Mouse (Mus musculus): ENCODE data around the gene Add2. TPM values are rescaled to one million over a fixed set of nuclear protein-coding genes. Genes with fewer than 3 reads are reported as not detected.
"Not testable (repeated sequence)": the region's sequence is repeated elsewhere in the genome, so short reads cannot be mapped to it uniquely, and the experiment has no call there.

The Add2 gene
- polyA plus RNA-seq (2016; fragmentation: Nextera tagmentation; extraction: Ambion mirVana) = 127 and 130 TPM in 2 replicates

DNA sequence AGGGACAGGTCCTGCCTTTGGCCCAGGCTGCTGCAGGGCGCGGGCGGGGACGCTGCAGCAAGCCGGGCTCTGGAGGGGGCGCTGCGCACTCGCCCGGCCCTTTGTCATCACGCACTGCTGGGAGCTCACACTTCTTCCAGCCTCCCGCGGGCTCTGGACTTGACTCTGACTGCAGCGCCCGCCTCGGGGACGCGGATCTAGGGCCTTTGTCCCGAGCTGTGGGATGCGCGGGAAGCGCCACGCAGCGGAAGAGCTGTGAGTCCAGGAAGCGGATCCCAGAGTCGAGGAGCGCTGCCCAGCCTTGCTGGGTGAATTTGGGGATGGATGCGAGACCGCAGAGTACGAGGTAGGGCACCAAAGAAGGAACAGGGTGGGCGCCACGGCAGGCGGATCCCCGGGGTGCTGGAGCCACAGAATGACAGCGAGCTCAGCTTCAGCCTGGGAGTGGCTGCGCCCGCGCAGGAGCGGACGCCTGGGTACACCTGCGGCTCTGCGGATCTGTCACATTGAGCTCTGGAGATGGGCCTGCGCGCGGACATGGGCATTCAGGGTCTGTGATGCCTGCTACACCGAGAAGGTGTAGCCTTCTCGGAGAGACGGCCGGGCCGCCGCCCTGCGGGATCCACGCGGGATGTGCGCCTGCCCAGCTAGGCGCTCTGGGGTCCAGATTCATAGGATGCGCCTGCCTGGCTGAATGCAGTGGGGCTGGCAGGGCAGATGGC lies at the start of gene Add2:
Gene Add2 (plus strand): TSS at position 81 of the 722 bp plus-strand sequence.
- no peaks in the 10 kb centered on the region for H3K9me3 ChIP-seq
- peak within 1 kb of the TSS; percentile 97 for H3K9ac ChIP-seq (replicated peaks)
- peaks cover 21% of the 10 kb centered on the region for H3K27me3 ChIP-seq
- peak within 1 kb of the TSS; percentile 81 for H3K4me3 ChIP-seq
- peak within 1 kb of the TSS; percentile 95 for H3K27ac ChIP-seq (replicated peaks)
- H3K4me1 ChIP-seq = peaks cover 42% of the 10 kb centered on the region
- WGBS = under 1% methylated on average over 55 of the region's 56 CpGs
- ATAC-seq (ENCODE audit: low FRiP score, low read depth) = peak; percentile 92
- peak within 1 kb of the TSS; percentile 75 for H3K4me2 ChIP-seq (replicated peaks)
- no peaks in the 10 kb centered on the region for H3K36me3 ChIP-seq

DNA sequence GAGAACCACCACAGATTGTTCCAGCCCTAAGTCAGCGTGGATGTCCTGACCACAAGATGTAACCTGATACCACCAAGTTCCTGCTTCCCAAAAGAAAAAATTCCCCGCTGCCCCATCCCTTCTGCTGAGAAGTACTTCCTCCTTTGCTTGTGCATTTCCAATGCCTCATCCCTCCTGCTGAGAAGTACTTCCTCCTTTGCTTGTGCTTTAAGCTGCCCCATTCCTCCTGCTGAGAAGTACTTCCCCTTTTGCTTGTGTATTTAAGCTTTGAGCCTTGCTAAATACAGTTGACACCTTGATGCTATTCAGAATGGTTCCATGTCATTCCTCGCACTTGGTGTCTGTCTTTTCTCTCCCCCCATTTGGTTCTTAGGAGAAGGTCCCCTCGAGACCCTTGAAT lies 49.7 kb upstream of the Add2 start:
- not testable (repeated sequence) for H3K4me1 ChIP-seq; H3K4me3 ChIP-seq; H3K27me3 ChIP-seq; H3K9ac ChIP-seq (replicated peaks); H3K4me2 ChIP-seq (replicated peaks); H3K27ac ChIP-seq (replicated peaks); ATAC-seq (ENCODE audit: low FRiP score, low read depth); H3K36me3 ChIP-seq; H3K9me3 ChIP-seq
- 85% methylated on average over 4 of the region's 4 CpGs for WGBS

DNA sequence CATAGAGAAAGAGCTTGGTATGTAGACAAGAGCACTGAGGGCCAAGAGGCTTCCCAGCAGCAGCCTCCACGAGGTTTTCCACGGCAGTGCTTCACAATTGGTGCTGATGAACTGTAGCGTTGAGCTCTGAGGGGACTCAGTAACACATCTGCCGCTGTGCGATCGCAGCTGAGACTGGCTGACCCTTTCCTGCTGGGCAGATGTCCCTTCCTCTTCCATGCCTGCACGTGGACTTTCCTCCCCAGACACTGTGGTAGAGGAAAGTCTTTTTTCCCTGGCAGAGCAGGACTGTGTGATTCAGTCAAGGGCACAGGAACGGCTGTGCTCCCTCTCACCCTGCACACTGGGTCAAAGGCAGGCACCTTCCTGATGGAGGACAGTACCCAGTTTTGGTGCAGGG lies 44.1 kb upstream of the Add2 start:
- H3K27me3 ChIP-seq = no peaks in the 10 kb centered on the region
- H3K4me1 ChIP-seq = no peaks in the 10 kb centered on the region
- WGBS = 80% methylated on average over 8 of the region's 8 CpGs
- H3K9ac ChIP-seq (replicated peaks) = no peak overlapping the region
- no peak overlapping the region for H3K4me3 ChIP-seq
- no peak overlapping the region for H3K4me2 ChIP-seq (replicated peaks)
- no peak for ATAC-seq (ENCODE audit: low FRiP score, low read depth)
- H3K9me3 ChIP-seq = no peaks in the 10 kb centered on the region
- no peaks in the 10 kb centered on the region for H3K36me3 ChIP-seq
- no peak overlapping the region for H3K27ac ChIP-seq (replicated peaks)

DNA sequence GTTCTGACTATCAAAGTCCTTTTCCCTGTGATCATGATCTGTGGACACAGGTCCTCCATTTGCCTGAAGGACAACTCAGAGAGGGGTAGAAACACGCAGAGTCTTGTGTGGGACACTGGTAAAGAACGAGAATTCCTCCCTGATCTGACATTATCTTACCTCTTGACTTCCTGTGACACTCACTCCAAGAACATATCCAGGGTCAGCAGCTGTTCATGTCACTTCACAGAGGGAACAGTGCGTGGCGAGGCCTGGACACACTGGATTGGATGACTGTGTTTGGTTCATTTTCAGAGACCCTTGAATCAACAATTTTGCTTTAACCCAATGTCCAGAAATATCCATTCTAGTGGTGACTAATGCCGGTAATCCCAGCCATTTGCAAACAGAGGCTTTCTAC lies 38.9 kb upstream of the Add2 start:
- H3K9ac ChIP-seq (replicated peaks); H3K27ac ChIP-seq (replicated peaks); H3K4me2 ChIP-seq (replicated peaks); H3K4me3 ChIP-seq; H3K27me3 ChIP-seq; H3K36me3 ChIP-seq; H3K9me3 ChIP-seq; ATAC-seq (ENCODE audit: low FRiP score, low read depth); H3K4me1 ChIP-seq: not testable (repeated sequence)
- WGBS = 87% methylated on average over 5 of the region's 5 CpGs

DNA sequence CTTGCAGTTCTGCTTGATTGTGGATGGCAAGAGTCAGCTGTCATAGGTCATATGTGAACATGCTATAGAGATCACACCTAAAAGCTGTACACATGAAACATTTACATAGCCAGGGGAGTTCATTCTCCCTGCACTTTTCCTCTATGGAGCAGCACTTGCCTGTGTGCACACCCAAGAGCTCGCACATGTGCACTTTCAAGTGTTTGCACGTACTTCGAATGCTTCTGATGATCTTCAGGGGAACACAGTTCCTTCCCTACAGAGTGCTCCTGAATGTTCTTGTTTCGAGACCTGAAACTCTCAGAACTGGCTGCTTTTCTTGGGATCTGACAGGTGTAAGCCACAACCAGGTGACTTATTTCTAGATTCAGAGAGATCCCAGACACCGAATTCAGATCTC lies 37.7 kb upstream of the Add2 start:
- 91% methylated on average over 5 of the region's 5 CpGs for WGBS
- not testable (repeated sequence) for H3K27me3 ChIP-seq; ATAC-seq (ENCODE audit: low FRiP score, low read depth); H3K4me2 ChIP-seq (replicated peaks); H3K27ac ChIP-seq (replicated peaks); H3K9ac ChIP-seq (replicated peaks); H3K36me3 ChIP-seq; H3K4me3 ChIP-seq; H3K4me1 ChIP-seq; H3K9me3 ChIP-seq

DNA sequence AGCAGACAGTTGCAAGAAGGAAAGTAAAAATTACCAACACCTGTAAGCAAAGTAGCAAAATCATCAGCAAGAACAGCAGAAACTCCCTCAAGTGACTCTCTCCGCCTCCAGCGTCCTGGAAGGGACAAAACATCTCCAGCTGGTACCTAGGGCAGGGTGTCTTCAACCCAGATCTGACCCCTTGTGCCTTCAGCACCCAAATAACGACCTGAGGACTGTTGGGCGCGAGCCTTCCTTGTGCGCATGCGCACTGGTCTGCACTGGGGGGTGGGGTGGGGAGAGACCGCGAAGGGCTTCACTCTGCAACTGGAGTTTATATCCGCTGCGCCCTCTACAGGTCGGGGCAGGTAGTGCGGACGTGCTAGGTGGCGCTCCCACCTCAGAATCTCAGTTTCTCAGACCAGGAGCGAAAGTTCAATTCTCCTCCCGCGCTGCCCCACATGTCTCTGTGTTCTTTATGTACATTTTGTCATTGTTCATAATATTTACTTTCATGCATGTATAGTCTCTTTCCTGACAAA lies 25.0 kb upstream of the Add2 start:
- Histone ChIP-seq H3K9ac (replicated peaks) (no peak overlapping the region), H3K36me3 (no peaks in the 10 kb centered on the region), H3K27me3 (no peaks in the 10 kb centered on the region), H3K4me3 (no peak overlapping the region), H3K4me2 (replicated peaks) (no peak overlapping the region), H3K4me1 (peaks cover 6% of the 10 kb centered on the region; the same call in 1 of the 2 replicates), H3K27ac (replicated peaks) (no peak overlapping the region), H3K9me3 (no peaks in the 10 kb centered on the region)
- 74% methylated on average over 18 of the region's 18 CpGs for WGBS
- no peak for ATAC-seq (ENCODE audit: low FRiP score, low read depth)

DNA sequence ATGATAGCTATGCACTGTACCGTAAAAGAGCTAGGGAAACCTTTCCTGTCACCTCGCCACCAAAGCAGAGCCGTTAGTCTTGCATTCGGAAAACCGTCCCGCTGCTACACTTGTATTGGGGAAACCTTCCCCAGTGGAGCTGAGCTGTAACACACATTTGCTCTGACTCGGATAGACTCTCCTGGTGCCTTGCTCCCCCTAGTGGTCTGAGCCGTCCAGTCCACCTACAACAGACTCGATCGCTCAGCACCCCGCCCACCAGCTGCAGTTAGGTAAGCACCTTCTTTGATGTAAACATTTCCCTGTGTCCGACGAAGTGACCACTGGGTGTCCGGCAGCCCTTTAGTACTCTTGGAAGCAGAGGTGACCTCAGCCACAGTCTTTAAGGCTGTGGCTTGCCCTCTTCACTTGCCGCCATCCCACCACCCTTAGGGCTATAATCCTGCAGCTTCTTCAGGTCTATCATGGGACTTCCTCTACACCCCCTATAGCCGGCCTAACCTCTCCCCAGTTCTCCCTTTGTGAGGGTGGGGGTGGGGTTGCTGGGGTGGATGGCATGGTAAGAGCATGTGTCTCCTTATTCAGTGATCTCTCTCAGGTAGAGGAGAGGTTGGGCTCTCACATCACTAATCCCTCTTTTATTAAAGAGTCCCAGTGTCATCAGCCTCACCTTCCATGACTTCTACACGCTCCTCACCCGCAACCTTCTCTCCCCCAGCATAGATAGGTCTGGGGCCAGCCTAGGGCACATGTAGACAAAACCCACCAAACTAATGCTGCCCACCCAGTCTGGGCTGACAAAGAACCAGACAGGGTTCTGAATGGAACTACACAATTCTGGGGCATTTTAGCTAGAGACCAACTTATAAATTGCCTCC lies 24.0 kb upstream of the Add2 start:
- 11% methylated on average over 18 of the region's 18 CpGs for WGBS
- H3K4me3 ChIP-seq = no peak overlapping the region

DNA sequence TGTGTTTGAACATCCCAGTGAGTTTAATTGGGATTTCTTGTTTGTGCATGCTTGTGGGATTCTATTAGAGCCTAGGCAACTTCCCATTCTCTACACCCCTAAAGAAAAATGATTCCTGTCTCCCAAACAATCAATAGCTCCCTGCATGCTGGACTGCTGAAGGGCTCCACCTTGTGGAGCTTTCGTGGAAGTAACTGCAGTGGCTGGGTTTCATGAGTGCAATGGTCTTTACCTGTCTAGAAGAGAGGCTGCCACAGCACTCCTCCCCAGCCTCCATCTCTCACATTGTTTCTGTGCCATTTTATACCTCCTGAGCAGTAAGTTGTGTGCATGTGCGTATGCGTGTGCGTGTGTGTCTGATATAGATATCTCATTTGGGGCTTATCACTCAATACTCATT lies 18.5 kb upstream of the Add2 start:
- Histone ChIP-seq H3K36me3 (no peaks in the 10 kb centered on the region), H3K9me3 (no peaks in the 10 kb centered on the region), H3K9ac (replicated peaks) (no peak overlapping the region), H3K4me1 (no peaks in the 10 kb centered on the region), H3K4me3 (no peak overlapping the region), H3K27ac (replicated peaks) (no peak overlapping the region), H3K4me2 (replicated peaks) (no peak overlapping the region), H3K27me3 (peaks cover 6% of the 10 kb centered on the region)
- no peak for ATAC-seq (ENCODE audit: low FRiP score, low read depth)
- 36% methylated on average over 4 of the region's 4 CpGs for WGBS

More for the DNA sequence above, 24.0 kb upstream of the Add2 start:
- H3K27me3 ChIP-seq = no peaks in the 10 kb centered on the region
- H3K9me3 ChIP-seq = no peaks in the 10 kb centered on the region
- no peak overlapping the region for H3K9ac ChIP-seq (replicated peaks)
- peak overlapping the region; percentile 49 for H3K4me2 ChIP-seq (replicated peaks)
- H3K4me1 ChIP-seq = peaks cover 6% of the 10 kb centered on the region; the same call in 1 of the 2 replicates
- H3K27ac ChIP-seq (replicated peaks) = no peak overlapping the region
- peak; percentile 73 for ATAC-seq (ENCODE audit: low FRiP score, low read depth)
- H3K36me3 ChIP-seq = no peaks in the 10 kb centered on the region

DNA sequence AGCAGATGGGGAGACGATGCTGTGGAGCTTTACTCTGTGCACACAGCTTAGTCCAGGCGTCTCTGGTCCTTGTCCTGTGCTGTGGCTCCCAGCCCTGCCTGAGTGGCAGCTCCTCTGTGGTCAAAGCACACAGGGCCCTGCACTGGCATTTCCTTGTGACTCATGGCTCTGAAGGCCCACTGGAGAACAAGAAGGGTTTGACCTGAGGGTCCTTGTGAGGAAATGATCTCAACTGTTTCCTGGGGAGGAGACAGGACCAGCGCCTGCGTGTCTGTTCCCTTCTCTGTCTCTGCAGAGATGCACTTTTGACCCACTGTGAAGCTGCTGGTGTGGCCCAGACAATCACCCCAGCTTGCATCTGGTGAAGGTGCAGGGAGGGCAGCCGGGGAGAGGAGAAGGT lies 13.7 kb upstream of the Add2 start:
- not testable (repeated sequence) for H3K4me3 ChIP-seq; H3K4me1 ChIP-seq; H3K27ac ChIP-seq (replicated peaks); H3K4me2 ChIP-seq (replicated peaks); ATAC-seq (ENCODE audit: low FRiP score, low read depth); H3K27me3 ChIP-seq; H3K9me3 ChIP-seq; H3K36me3 ChIP-seq; H3K9ac ChIP-seq (replicated peaks)
- 81% methylated on average over 5 of the region's 5 CpGs for WGBS

DNA sequence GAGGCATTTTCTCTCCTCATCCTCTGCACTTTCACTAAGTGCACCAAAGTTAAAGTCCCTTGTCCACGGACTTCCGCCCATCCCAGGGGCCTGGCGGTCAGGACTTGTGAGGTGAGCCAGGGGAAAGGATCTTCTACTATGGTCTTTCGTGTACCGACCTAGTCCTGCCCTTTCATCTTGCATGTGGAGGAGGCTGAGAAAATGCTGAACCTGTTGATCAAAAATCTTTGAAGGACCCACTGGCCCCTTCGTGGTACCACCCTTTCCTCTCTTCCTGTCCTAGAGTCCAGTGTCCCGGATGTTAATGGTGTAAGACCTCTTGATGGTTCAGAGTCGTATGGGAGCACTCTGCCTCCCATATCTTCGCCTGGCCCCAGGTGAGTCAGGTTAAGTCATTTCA lies 12.6 kb upstream of the Add2 start, which contains the start of gene Figla:
Gene Figla (plus strand): TSS at position 301 of the 400 bp plus-strand sequence.
- WGBS = 87% methylated on average over 9 of the region's 9 CpGs
- no peaks in the 10 kb centered on the region for H3K4me1 ChIP-seq

DNA sequence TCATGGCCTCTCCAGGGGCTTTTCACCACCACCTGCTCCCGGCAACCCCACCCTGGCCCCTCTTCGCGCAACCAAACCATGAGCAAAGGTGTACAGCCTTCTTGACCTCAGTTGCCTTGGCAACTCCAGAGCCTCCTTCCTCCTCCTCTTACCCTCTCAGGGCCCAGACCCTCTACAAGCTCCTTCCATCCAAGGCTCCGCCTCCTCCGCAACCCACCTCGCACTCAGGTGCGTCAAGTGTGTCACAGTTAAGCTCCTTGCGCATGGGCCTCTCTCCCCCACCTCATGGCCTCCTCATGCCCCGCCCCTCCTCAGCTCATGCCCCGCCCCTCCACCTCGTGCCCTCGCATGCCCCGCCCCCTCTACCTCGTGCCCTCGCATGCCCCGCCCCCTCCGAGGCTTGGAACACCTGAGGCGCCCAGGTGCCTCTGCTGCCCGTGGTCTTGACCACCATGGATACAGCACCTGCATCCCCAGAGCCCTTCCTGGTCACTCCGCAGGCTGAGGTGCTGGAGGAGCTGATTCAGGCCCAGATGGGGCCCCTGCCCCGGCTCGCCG lies 11.6 kb upstream of the Add2 start:
- Histone ChIP-seq H3K4me3 (no peak overlapping the region), H3K27ac (replicated peaks) (no peak overlapping the region), H3K4me2 (replicated peaks) (no peak overlapping the region), H3K4me1 (no peaks in the 10 kb centered on the region), H3K9ac (replicated peaks) (no peak overlapping the region), H3K36me3 (no peaks in the 10 kb centered on the region), H3K27me3 (0 out of 2 replicates have a peak, but pooled peaks cover 5% of the 10 kb centered on the region), H3K9me3 (no peaks in the 10 kb centered on the region; the same call in 1 of the 2 replicates)
- no peak for ATAC-seq (ENCODE audit: low FRiP score, low read depth)
- 86% methylated on average over 23 of the region's 23 CpGs for WGBS

More for the DNA sequence above, 12.6 kb upstream of the Add2 start, which contains the start of gene Figla:
- no peak within 1 kb of the TSS for H3K9ac ChIP-seq (replicated peaks)
- ATAC-seq (ENCODE audit: low FRiP score, low read depth) = no peak
- H3K36me3 ChIP-seq = no peaks in the 10 kb centered on the region
- H3K27me3 ChIP-seq = peaks cover 6% of the 10 kb centered on the region
- no peak within 1 kb of the TSS for H3K27ac ChIP-seq (replicated peaks)
- no peaks in the 10 kb centered on the region; the same call in 1 of the 2 replicates for H3K9me3 ChIP-seq
- no peak within 1 kb of the TSS for H3K4me3 ChIP-seq
- no peak within 1 kb of the TSS for H3K4me2 ChIP-seq (replicated peaks)
